Mouse (Mus musculus) embryonic facial prominence, embryonic 15.5 days (tissue): ENCODE results near the gene Mtmr12. TPM values are rescaled to one million over a fixed set of nuclear protein-coding genes. Genes with fewer than 3 reads are reported as not detected.
"Not testable (repeated sequence)": the region's sequence is repeated elsewhere in the genome, so short reads cannot be mapped to it uniquely, and the experiment has no call there.

Source experiments
- ATAC-seq: fragments of 200-750 bp; cut with Nextera tagmentation; 2 replicates; pipeline ENCODE4 v1.8.0; 2017; ENCODE audit warnings: low read depth, moderate TSS enrichment; ENCODE audit not compliant: insufficient number of reproducible peaks, low FRiP score, low TSS enrichment
- H3K27ac ChIP-seq: fragments of 300-500 bp; sonication (generic); replicated peaks from 2 replicates; pipeline ENCODE4 v1.5.1; 2015; ENCODE audit warnings: mild to moderate bottlenecking, inconsistent platforms
- H3K27me3 ChIP-seq: fragments of 300-500 bp; sonication (generic); 2 replicates; pipeline ENCODE4 v1.6.1; 2015; ENCODE audit warnings: inconsistent platforms
- H3K36me3 ChIP-seq: fragments of 300-500 bp; sonication (generic); 2 replicates; pipeline ENCODE4 v1.6.1; 2015; ENCODE audit warnings: mild to moderate bottlenecking, inconsistent platforms
- H3K4me1 ChIP-seq: fragments of 300-500 bp; sonication (generic); 2 replicates; pipeline ENCODE4 v1.6.1; 2015; ENCODE audit warnings: inconsistent platforms
- H3K4me2 ChIP-seq: fragments of 300-500 bp; sonication (generic); replicated peaks from 2 replicates; pipeline ENCODE4 v1.6.1; 2015; ENCODE audit warnings: mild to moderate bottlenecking, inconsistent platforms
- H3K4me3 ChIP-seq: fragments of 300-500 bp; sonication (generic); replicated peaks from 2 replicates; pipeline ENCODE4 v1.5.1; 2015; ENCODE audit warnings: mild to moderate bottlenecking, inconsistent platforms
- H3K9ac ChIP-seq: fragments of 300-500 bp; sonication (generic); 2 replicates; pipeline ENCODE4 v1.6.1; 2015; ENCODE audit warnings: inconsistent platforms
- H3K9me3 ChIP-seq: fragments of 300-500 bp; sonication (generic); replicated peaks from 2 replicates; pipeline ENCODE4 v1.6.1; 2016; ENCODE audit warnings: inconsistent platforms
- WGBS: fragments of 180-500 bp; shearing (Covaris S2); methylation state at CpG from one replicate; pipeline ENCODE4 v1.1.7; 2015; 5-methylcytosine and 5-hydroxymethylcytosine counted together
- polyA plus RNA-seq: library from polyadenylated mRNA; unstranded; fragments of >200 nt; fragmentation: Nextera tagmentation; extraction: Ambion mirVana; gene quantifications from 2 replicates; pipeline ENCODE4 v1.2.1, GENCODE M21; 2015

The Mtmr12 gene
- polyA plus RNA-seq, 1 experiment from 2014 or later: 16.2 TPM

DNA sequence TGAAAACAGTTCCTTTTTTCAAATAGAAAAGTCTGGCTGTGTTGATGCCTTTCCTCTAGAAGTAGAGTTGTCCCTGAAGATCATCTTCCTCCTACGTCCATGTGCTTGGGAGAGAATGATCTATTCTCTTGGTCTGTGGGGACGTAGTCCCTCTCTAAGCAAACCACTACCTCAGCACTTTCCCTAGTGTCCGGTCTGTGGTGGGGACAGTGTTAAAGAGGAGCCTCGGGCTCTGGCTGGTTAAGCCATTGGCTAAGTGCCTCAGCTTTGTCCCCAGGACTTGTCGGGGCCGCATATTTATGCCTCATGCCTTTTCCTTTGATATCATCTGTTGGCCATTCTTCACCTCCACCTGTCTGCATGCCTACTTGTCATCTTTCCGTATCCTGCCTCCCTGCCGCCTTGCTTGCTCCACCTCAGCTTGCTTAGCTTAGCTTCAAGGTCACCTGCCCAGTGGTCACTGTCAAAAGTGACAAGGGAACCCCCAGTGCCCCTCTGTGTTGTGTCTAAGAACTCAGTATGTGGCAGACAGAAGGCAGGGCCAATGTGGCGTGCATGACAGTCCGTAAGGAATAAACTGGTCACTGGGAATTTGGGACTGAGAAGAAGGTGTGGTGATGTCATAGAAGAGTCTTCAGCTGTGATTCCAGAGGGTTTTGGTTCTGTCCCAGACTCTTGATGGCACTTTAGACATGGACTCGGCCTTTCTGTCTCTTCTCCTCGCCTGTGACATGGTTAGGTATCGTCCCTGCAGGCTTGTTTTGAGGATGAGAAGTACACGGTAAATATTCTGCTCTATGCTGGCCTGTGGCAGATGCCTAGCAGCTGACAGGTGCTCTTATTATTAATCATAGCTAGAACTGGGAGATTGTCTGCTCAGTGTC is 9.9 kb downstream of the Mtmr12 start:
- no peaks in the 10 kb centered on the region for H3K9me3 ChIP-seq
- WGBS: 77% methylated on average over 14 of the region's 14 CpGs
- peaks cover 14% of the 10 kb centered on the region; the same call in 1 of the 2 replicates for H3K4me1 ChIP-seq
- no peak overlapping the region for H3K4me3 ChIP-seq
- no peaks in the 10 kb centered on the region for H3K27me3 ChIP-seq
- H3K4me2 ChIP-seq: no peak overlapping the region
- no peaks in the 10 kb centered on the region for H3K36me3 ChIP-seq
- ATAC-seq: no peak
- no peak overlapping the region for H3K27ac ChIP-seq
- H3K9ac ChIP-seq: no peak overlapping the region

- no peaks in the 10 kb centered on the region for H3K36me3 ChIP-seq
- WGBS: 88% methylated on average over 5 of the region's 5 CpGs
- no peak overlapping the region for H3K9ac ChIP-seq
- H3K4me3 ChIP-seq: no peak overlapping the region
- H3K27ac ChIP-seq: no peak overlapping the region
- H3K27me3 ChIP-seq: no peaks in the 10 kb centered on the region
- no peak for ATAC-seq
- no peaks in the 10 kb centered on the region for H3K9me3 ChIP-seq
- no peak overlapping the region for H3K4me2 ChIP-seq
- peaks cover 14% of the 10 kb centered on the region; the same call in 1 of the 2 replicates for H3K4me1 ChIP-seq
These were observed 10.5 kb downstream of the Mtmr12 start for GRCm38 (mm10) chr15:12215415-12215718.

DNA sequence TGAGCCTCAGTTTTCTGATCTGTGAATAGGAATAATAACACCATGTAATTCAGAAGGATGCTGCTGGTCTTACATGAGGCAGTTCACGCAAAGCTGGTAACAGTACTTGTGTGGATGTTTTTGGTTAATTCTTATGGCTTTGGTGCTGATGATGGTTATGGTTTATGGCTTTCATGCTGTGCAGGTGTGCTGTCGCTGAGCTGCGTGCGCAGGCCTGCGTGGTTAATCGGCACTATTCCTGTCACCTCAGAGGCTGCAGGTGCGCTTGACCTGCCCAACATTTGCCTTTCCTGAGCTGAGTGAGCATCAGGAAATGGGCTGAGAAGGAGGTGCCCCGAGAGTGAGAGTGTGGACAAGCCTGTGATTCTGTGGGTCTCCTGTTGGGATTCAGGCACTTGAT is 11.3 kb downstream of the Mtmr12 start:
- Histone ChIP-seq H3K27me3 (no peaks in the 10 kb centered on the region), H3K27ac (no peak overlapping the region), H3K4me2 (no peak overlapping the region), H3K4me1 (peaks cover 14% of the 10 kb centered on the region; the same call in 1 of the 2 replicates), H3K36me3 (no peaks in the 10 kb centered on the region), H3K9me3 (no peaks in the 10 kb centered on the region), H3K4me3 (no peak overlapping the region), H3K9ac (no peak overlapping the region)
- WGBS: 92% methylated on average over 8 of the region's 8 CpGs
- no peak for ATAC-seq

DNA sequence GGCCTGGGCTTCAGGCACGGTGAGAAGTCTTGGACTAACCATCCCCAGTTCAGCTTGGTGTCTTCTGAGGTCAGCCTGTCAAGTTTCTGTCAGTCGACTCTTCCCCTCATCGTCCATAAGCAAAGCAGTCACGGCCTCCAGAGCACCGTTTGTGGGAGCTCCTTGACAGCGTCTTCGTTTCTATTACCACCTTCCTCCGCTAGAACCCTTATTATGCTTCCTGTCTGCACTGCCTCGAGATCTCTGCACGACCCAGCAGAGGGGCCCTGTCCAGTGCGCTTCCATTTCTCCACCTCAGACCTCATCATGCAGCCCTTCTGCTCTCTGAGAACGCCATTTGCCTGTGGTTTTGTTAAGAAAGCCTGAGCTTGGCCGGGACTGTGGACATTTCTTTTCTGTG is 12.0 kb downstream of the Mtmr12 start:
- Histone ChIP-seq H3K4me3 (no peak overlapping the region), H3K36me3 (no peaks in the 10 kb centered on the region), H3K4me1 (peaks cover 19% of the 10 kb centered on the region), H3K4me2 (no peak overlapping the region), H3K9me3 (no peaks in the 10 kb centered on the region), H3K9ac (no peak overlapping the region), H3K27me3 (no peaks in the 10 kb centered on the region), H3K27ac (no peak overlapping the region)
- 78% methylated on average over 13 of the region's 13 CpGs for WGBS
- ATAC-seq: no peak

DNA sequence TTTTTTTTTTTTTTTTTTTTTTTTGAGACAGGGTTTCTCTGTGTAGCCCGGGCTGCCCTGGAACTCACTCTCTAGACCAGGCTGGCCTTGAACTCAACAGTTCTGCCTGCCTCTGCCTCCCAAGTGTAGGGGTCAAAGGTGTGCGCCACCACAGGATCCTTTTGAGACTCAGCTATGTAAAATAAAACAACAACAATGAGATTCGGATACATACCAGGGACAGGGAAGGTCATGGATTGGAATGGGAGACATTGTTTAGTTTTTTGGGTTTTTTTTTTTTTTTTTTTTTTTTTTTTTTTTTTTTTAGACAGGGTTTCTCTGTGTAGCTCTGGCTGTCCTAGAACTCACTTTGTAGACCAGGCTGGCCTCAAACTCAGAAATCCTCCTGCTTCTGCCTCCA is 12.5 kb downstream of the Mtmr12 start:
- not testable (repeated sequence) for H3K4me2 ChIP-seq, H3K27ac ChIP-seq, ATAC-seq, H3K9ac ChIP-seq, H3K27me3 ChIP-seq, H3K4me3 ChIP-seq, H3K36me3 ChIP-seq, H3K9me3 ChIP-seq
- WGBS: 90% methylated on average over 3 of the region's 3 CpGs
- peaks cover 22% of the 10 kb centered on the region for H3K4me1 ChIP-seq

DNA sequence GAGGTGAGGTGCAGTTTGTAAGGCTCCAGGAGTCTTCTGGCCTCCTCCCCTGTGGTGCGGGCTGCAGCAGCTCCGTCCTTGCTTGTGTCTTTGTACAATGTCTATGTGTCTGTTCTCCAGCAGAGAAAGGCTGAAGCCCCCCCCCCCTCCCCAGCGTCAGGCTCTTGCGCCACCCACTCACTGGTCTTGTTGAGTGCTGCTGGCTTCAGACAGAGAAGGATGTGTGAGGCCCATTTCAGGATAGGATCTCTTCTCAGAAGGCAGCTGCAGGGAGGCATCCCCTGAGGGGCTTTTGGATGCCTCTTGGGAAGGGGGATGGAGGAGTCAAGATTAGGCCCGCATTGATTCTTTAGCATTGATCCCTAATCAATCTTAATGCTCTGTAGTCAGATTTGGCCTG is 13.0 kb downstream of the Mtmr12 start:
- H3K27me3 ChIP-seq: no peaks in the 10 kb centered on the region
- no peak overlapping the region for H3K4me2 ChIP-seq
- H3K9ac ChIP-seq: no peak overlapping the region
- peaks cover 26% of the 10 kb centered on the region for H3K4me1 ChIP-seq
- H3K4me3 ChIP-seq: no peak overlapping the region
- peak; percentile 61; the same call in 1 of the 2 replicates for ATAC-seq
- 48% methylated on average over 5 of the region's 5 CpGs for WGBS
- no peak overlapping the region for H3K27ac ChIP-seq
- H3K36me3 ChIP-seq: no peaks in the 10 kb centered on the region
- H3K9me3 ChIP-seq: no peaks in the 10 kb centered on the region

GRCm38 (mm10) chr15:12218583-12219382 is 14.0 kb downstream of the Mtmr12 start:
- Histone ChIP-seq H3K27ac (no peak overlapping the region), H3K9me3 (no peaks in the 10 kb centered on the region), H3K4me1 (peaks cover 25% of the 10 kb centered on the region), H3K4me2 (no peak overlapping the region), H3K36me3 (no peaks in the 10 kb centered on the region), H3K9ac (no peak overlapping the region), H3K27me3 (no peaks in the 10 kb centered on the region), H3K4me3 (no peak overlapping the region)
- ATAC-seq: no peak
- WGBS: 86% methylated on average over 11 of the region's 11 CpGs

DNA sequence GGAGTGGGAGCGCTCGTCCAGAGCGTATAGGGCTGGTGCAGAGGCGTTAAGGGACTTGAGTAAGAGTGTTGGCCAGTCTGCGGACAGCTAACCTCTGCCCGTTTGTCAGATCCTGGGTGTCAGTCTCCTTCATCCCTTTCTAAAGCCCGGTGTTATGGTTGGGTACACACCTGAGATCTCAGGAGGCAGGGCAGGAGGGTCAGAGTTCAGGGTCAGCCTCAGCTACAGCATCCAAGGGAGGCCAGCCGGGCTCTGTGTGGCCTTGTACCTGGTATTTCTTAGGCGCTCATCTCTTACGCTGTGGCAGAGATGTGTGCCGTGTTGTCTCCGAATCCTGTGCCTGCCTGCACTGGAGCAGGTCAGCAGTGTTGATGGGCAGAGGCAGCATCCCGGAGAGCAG is 16.3 kb downstream of the Mtmr12 start:
- no peaks in the 10 kb centered on the region for H3K27me3 ChIP-seq
- H3K4me2 ChIP-seq: no peak overlapping the region
- H3K9me3 ChIP-seq: no peaks in the 10 kb centered on the region
- no peak overlapping the region for H3K9ac ChIP-seq
- no peaks in the 10 kb centered on the region for H3K36me3 ChIP-seq
- WGBS: 89% methylated on average over 13 of the region's 13 CpGs
- peaks cover 17% of the 10 kb centered on the region for H3K4me1 ChIP-seq
- ATAC-seq: no peak
- H3K27ac ChIP-seq: no peak overlapping the region
- H3K4me3 ChIP-seq: no peak overlapping the region

DNA sequence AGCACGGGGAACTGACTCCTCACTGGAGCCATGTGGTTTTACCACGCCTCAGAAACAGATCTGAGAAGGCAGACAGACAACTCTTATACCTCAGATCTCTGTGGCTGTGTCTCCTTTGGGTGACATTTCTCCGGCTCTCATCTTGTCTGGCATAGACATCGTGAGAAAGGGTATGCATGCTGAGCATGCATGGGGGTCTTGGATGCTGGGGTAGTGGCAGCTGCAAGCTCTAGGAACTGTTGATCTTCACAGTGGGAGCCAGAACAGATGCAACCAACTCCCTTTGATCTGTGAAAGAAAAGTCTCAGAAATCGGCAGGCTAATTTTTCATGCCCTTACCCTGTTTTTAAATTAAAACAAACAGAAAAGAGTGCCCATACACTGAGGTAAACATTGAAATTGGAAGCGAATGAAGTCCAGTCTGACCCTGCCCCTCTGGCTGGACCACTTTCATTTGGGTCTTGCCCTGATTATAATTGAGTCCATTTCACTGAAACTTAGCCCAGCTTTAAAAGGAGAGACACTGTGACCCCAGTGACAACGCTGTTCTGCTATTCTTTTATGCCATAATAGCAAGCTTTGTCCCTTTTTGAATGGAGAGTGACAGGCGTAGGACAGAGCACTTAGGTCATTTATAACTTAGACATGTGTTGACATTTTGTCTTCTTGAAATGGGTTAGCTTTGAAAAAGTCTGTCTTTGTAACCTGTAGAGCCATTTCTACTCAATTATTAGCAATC is 17.9 kb downstream of the Mtmr12 start:
- Histone ChIP-seq H3K9ac (no peak overlapping the region), H3K27me3 (no peaks in the 10 kb centered on the region), H3K4me3 (no peak overlapping the region), H3K4me1 (peaks cover 17% of the 10 kb centered on the region), H3K9me3 (no peaks in the 10 kb centered on the region), H3K27ac (peak overlapping the region; percentile 24; the same call in 1 of the 2 replicates), H3K4me2 (no peak overlapping the region), H3K36me3 (no peaks in the 10 kb centered on the region)
- ATAC-seq: no peak
- 26% methylated on average over 8 of the region's 8 CpGs for WGBS

DNA sequence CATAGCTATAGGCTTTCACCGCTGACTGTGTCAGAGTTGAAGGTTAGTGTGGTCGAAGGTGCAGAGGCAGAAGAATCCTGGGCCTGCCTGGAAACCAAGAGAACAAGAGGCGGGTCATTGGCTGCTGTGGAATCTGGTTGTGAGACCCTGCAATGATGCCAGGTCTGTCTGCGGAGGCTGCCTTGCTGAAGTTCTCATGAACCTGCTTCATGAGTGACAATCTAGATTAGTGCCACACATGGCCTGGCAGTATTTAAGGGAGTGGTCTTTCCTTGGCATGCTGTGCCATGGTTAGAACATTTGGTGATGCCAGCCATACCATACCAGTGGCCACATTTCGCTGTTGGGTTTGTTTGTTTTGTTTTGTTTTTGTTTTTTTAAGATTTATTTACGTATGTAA is 18.6 kb downstream of the Mtmr12 start:
- Histone ChIP-seq H3K9ac (no peak overlapping the region), H3K36me3 (no peaks in the 10 kb centered on the region), H3K27me3 (no peaks in the 10 kb centered on the region), H3K4me2 (no peak overlapping the region), H3K27ac (no peak overlapping the region), H3K4me3 (no peak overlapping the region), H3K4me1 (peaks cover 17% of the 10 kb centered on the region), H3K9me3 (no peaks in the 10 kb centered on the region)
- WGBS: 81% methylated on average over 6 of the region's 6 CpGs
- no peak for ATAC-seq

- Histone ChIP-seq H3K4me3 (no peak overlapping the region), H3K9me3 (no peaks in the 10 kb centered on the region), H3K4me2 (no peak overlapping the region), H3K27ac (no peak overlapping the region), H3K9ac (no peak overlapping the region), H3K36me3 (no peaks in the 10 kb centered on the region), H3K4me1 (peaks cover 17% of the 10 kb centered on the region), H3K27me3 (no peaks in the 10 kb centered on the region)
- no peak for ATAC-seq
- WGBS: 73% methylated on average over 2 of the region's 2 CpGs
These were observed 19.4 kb downstream of the Mtmr12 start for GRCm38 (mm10) chr15:12224239-12224638.
